Mouse (Mus musculus) G1E-ER4 (cell line): ENCODE data around the gene Gm7954. TPM values are rescaled to one million over a fixed set of nuclear protein-coding genes. Genes with fewer than 3 reads are reported as not detected.
"Not testable (repeated sequence)": the region's sequence is repeated elsewhere in the genome, so short reads cannot be mapped to it uniquely, and the experiment has no call there.

Source experiments
- GATA1 ChIP-seq: IDR thresholded peaks from one replicate; pipeline ENCODE4 v1.8.0; 2012; ENCODE audit warnings: low read length, inconsistent platforms
- polyA plus RNA-seq: library from polyadenylated mRNA; stranded (reverse); fragments of >175 nt; gene quantifications from 2 replicates; pipeline ENCODE4 v1.2.3, GENCODE M21; 2012

The Gm7954 gene
- polyA plus RNA-seq, result not detected in 2 replicates

GRCm38 (mm10) chr14:41453418-41453817, at the start of gene Gm7954:
Gene Gm7954 (minus strand): TSS chr14:41453518.
- TF ChIP-seq GATA1, result not testable (repeated sequence)

GRCm38 (mm10) chr14:41489385-41489784, 36.1 kb upstream of the Gm7954 start, which contains the start of gene Gm3486:
Gene Gm3486 (minus strand): TSS chr14:41489485.
- not testable (repeated sequence) for TF ChIP-seq GATA1

- TF ChIP-seq GATA1, result not testable (repeated sequence)
Measured at GRCm38 (mm10) chr14:41408181-41408580, 45.1 kb downstream of the Gm7954 start, which contains the start of gene Gm6482. Gene Gm6482 (minus strand): TSS chr14:41408281.

Other genes starting within 250 kb of the Gm7954 start
- not detected in 2 replicates for gene Gm2832, start 174.7 kb downstream of the Gm7954 start, polyA plus RNA-seq
- gene Gm5798, start 104.9 kb downstream of the Gm7954 start, polyA plus RNA-seq, result not detected in 2 replicates
- gene Gm7945, start 67.1 kb downstream of the Gm7954 start, polyA plus RNA-seq, result not detected in 2 replicates
- not detected in 2 replicates for gene Gm6482, start 45.2 kb downstream of the Gm7954 start, polyA plus RNA-seq
- not detected in 2 replicates for gene Gm3486, start 36.0 kb upstream of the Gm7954 start, polyA plus RNA-seq
- not detected in 2 replicates for gene Gm7970, start 102.1 kb upstream of the Gm7954 start, polyA plus RNA-seq
- gene 1700049E17Rik2, start 119.7 kb upstream of the Gm7954 start, polyA plus RNA-seq, result 0.04 TPM in 1 of 2 replicates, not detected in the other
- gene Gm3072, start 171.1 kb upstream of the Gm7954 start, polyA plus RNA-seq, result not detected in 2 replicates
- not detected in 2 replicates for gene Gm3676, start 193.0 kb upstream of the Gm7954 start, polyA plus RNA-seq
- gene Gm8068, start 248.4 kb upstream of the Gm7954 start, polyA plus RNA-seq, result not detected in 2 replicates